Mouse (Mus musculus) adrenal gland, postnatal 10 days (tissue): ENCODE data around the gene Klrb1b. TPM values are rescaled to one million over a fixed set of nuclear protein-coding genes. Genes with fewer than 3 reads are reported as not detected.
"Not testable (repeated sequence)": the region's sequence is repeated elsewhere in the genome, so short reads cannot be mapped to it uniquely, and the experiment has no call there.

Source experiments
- DNase-seq: peaks from one replicate; pipeline ENCODE4 v3.0.0; 2021; ENCODE audit warnings: mixed read lengths
- total RNA-seq, 2 experiments: library from RNA; stranded (reverse); gene quantifications; 2 replicates each; pipeline ENCODE4 v1.2.3; 2021

Klrb1b gene
- total RNA-seq, 2 experiments from 2014 or later = 0.33 to 0.72 TPM

DNA sequence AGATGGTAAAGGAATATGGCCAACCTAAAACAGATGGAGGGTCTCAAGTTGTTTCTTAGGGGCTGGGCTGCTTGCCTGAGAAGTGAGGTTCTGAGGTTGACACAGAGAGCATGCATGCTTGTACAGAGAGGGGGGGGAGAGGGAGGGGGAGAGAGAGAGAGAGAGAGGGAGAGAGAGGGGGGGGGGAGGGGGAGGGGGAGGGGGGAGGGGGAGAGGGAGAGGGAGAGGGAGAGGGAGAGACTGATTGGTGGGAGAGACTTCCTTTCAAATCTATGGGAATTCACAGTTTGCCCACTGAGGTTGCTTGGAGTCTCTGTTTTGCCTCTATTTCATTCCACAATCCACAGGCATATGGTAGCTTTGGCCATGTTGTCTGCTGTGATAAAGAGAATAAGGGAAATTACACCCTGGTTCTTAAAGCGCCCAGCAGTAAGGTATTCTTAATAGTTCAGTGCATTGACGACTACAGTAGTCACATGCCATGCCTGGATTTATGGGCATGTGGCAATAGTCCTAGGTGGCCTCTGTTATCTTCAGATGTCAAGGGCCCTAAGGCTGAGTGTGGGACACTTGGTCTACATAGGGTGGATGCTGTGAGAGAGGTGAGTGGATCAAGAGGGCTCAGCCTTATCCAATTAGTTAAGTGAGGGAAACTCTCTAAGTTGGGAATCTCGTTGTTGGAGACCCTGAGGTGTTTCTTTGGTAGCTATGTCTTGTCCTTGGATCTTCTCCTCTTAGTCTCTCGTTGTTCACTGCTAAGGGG is 15.4 kb upstream of the Klrb1b start:
- no peak for DNase-seq

GRCm38 (mm10) chr6:128840669-128841068 is 14.5 kb upstream of the Klrb1b start:
- DNase-seq = not testable (repeated sequence)

GRCm38 (mm10) chr6:128839921-128840320 is 13.8 kb upstream of the Klrb1b start:
- DNase-seq = no peak

DNA sequence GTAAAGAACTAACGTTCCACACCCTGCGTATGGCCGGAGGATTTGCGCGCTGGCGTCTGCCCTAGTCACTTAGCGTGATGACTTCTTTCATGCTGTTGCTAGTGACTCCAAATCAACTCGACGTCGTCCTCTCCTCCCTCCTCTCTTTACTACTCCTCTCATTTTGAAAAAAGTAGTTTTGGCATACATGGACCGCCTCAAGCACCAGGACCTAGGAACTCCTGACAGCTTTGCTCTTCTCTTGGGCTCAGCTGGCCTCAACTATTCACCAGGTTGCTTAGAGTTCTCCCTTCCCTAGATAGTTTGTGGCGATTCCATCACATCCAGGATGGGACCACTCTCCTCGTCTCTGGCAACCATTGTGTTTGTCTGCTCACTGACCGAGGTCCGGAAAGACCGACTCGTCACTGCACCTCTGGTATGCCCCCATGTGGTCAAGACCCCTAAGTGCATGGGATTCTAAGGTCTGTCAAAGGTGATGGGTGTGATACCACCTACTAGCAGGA is 13.2 kb upstream of the Klrb1b start:
- peak; percentile 89 for DNase-seq

- peak; percentile 92 for DNase-seq
Observed at GRCm38 (mm10) chr6:128838342-128839265, 12.5 kb upstream of the Klrb1b start.

GRCm38 (mm10) chr6:128837454-128838341 is 11.6 kb upstream of the Klrb1b start:
- DNase-seq = no peak

DNA sequence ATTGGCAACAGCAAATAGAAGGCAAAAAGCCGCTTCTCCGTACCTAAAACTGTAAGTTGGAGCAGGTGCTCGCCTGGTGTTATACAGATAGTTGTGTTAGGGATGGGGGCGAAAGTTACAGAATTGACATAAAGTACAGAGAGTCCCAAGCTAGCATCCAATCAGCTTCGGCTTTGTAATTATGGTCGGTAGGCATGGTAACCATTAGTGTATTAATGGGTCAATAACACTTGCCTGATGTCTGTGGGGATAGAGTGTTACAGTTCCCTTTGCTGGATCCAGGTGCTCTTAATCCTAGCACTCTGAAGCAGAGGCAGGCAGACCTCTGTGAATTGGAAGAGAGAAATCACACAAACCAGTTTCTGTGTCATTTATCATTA is 10.8 kb upstream of the Klrb1b start:
- DNase-seq = no peak

- DNase-seq = no peak
Observed at GRCm38 (mm10) chr6:128836191-128836954, 10.2 kb upstream of the Klrb1b start.

GRCm38 (mm10) chr6:128835571-128835970 is 9.4 kb upstream of the Klrb1b start:
- DNase-seq = no peak

DNA sequence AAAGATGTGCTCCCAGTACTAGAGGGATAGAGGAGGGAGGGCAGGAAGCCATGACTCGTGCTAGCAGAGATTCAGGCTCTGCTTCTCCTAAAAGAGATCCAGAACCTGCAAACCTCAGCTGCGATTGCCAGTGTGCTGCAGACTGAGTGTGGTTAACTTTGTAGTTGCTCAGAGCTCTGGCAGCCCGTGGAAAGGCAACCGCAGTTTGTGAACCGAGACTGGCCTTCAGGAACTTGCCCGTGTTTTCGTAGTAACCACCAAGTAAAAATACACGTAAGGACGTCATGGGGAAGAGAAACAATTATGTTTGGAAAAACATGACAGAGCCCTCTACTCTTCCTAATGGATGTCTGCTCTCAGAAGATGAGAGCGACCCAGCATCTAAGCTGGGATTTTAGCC is 6.9 kb upstream of the Klrb1b start:
- DNase-seq = no peak

GRCm38 (mm10) chr6:128829837-128830236 is 3.7 kb upstream of the Klrb1b start:
- no peak for DNase-seq

- DNase-seq = no peak
Observed at GRCm38 (mm10) chr6:128826781-128827180, 650 bp upstream of the Klrb1b start.

DNA sequence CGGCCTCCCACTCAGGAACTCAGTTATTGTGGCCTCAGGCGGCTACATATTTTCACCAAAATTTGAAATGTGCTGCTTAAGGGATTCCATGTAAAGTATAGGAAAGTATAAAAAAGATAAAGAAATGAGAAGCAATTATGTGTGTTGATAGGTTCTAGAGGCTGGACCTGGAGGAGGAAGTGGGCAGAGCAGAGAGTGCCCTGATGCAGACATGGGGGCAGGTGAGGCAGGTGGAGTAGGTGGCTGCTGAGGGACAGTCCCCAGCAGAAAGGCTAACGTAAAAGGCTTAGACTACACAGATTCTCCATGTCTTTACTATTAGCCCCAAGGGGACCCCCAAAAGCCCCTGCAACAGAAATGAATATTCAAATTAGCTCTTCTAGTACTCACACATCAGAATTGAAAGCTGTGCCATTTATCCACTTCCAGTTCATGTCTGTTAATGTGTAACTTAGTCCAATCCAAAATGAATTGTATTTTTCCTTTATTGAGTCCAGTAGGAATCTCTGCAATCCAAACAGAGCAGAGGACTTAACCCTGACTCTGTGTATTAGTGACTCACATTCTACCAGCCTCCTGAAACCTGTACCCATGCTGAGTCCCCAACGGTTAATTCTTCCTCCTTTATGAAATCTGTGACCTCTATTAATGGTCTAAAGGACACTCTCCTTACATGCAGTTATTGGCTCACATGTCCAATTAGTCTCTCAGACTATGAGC is 7.9 kb downstream of the Klrb1b start:
- DNase-seq = no peak

- DNase-seq = peak; percentile 23
Observed at GRCm38 (mm10) chr6:128808532-128808931, 17.6 kb downstream of the Klrb1b start.

DNA sequence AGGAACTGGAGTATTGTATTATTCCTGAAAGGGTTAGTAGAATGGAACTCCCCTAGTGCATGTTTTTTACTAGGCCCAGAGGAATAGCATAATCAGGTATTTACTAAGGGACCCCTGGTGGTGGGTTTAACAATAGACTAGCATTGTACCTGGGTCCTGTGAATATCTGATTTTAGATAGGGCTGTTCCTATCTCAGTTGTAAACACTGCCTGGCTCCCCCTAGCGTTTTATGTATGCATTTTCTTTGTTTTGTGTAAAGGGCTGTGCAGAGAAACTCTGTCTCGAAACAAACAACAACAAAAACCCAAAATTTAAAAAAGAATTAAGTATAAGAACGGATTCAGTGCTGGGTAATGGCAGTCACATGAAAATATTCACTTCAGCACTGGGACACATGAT is 19.1 kb downstream of the Klrb1b start:
- no peak for DNase-seq

DNA sequence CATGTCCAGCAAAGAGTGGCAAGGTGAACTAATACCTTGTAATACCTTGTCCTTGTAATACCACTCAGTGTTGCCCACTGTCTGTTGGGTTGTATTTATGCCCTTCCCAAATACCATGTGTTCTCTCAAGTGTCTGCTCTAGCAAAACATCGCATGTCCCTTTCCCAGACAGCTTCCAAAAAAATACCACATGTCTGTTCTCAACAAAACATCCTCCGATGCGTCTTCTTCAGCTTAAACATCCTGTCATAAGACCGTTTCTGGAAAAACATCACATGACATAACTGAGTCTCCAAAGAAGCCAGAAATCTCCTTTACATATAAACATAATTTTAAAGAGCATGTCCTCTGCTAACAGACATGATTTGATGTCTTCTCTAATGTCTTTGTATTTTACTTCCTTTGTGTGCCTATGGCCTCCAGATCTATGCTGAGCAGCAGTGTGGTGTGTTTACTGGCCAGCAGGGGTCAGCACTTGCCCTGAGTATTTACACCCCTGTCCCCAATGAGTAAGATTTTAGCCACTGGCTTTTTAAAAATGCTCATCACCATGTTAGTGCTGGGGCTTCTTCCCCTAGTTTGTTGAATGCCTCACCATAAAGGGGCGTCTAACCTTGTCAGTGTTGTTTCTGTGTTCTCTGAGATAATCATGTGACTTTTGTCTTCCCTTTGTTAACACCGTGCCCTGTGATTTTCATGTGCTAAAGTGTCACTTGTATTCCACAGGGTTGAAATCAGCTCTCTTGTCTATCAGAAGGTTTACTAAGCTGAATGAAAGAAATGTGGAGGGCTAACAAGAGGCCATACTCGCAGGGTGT is 21.1 kb downstream of the Klrb1b start:
- DNase-seq = peak; percentile 72

DNA sequence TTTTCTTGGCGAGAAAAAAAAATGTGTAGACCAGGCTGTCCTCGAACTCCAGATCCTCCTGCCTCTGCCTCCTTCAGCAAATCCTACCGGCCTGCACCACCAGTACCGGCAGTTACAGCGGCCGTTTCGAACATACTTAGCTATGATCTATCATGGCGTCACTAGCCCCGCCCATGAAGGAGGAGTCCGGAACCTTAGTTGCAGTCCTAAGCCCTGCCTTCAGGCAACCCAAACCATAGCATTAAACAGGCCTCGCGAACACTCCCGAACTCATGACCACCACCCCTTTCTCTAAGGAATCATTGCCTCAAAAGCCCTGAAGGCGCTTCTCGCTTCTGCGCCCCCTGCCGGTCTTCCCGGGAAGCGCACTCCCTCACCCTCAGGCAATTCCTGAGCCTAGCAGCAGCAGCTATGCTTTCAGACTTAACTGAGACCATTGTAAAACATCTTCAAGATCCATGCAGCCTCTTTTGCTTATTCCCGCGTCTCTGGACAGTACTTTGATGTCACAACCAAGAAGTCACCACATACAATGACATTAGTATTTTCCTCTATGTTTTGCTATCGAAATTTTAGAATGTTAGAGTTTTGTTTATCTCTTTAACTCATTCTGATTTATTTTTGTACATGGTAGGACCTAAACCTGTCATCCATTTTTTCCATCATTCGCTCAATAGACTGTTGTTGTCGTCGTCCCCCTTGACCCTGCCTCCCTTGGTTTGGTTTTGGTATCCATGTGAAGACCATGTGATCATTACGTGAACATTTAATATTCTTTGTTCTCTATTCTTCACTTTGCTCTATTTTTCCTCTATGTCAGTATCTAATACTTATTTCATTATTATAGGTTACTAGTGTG is 22.9 kb downstream of the Klrb1b start:
- DNase-seq = peak; percentile 97

DNA sequence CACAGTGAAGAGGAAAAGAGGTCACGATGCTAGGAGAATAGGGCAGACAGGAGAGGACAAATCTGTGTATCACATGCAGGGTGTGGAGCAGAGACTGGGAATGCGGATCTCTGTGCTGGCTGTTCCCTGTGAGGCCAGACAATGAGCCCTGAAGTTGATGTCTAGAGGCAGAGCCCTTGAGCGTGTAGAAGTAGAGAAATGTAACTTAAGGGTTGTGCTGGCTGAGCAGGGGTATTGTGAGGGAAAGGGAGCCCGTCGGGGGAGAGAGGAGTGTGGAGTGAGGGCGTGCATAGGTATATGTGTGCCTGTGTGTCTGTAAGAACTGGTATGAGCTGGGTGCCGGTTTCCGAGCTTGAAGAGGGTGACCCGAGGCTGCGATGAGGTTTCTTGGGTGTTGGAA is 23.6 kb downstream of the Klrb1b start:
- no peak for DNase-seq

GRCm38 (mm10) chr6:128800696-128801095 is 25.4 kb downstream of the Klrb1b start:
- DNase-seq = not testable (repeated sequence)
